Mouse (Mus musculus): Measurements from ENCODE around the gene Defa30. TPM values are rescaled to one million over a fixed set of nuclear protein-coding genes. Genes with fewer than 3 reads are reported as not detected.

The Defa30 gene
- not detected in 2 replicates for polyA plus RNA-seq (2012; rRNA removed)

GRCm38 (mm10) chr8:21134342-21134741 is at the start of gene Defa30:
Gene Defa30, plus strand, starts transcription at chr8:21134642.

GRCm38 (mm10) chr8:21095950-21096349 is 38.5 kb upstream of the Defa30 start, which contains the start of gene Gm14851:
Gene Gm14851, minus strand, starts transcription at chr8:21096050.

GRCm38 (mm10) chr8:21161977-21162376 is 27.5 kb downstream of the Defa30 start, which contains the start of gene Defa22:
Gene Defa22, plus strand, starts transcription at chr8:21162277.

Other genes with a start within 250 kb of the Defa30 start
- gene Defb33, start 242.0 kb upstream of the Defa30 start, polyA plus RNA-seq (2012; rRNA removed) = not detected in 2 replicates
- not detected in 2 replicates for gene Gm15056, start 232.0 kb upstream of the Defa30 start, polyA plus RNA-seq (2012; rRNA removed)
- gene Gm6040, start 212.6 kb upstream of the Defa30 start, polyA plus RNA-seq (2012; rRNA removed) = not detected in 2 replicates
- not detected in 2 replicates for gene AY761185, start 189.9 kb upstream of the Defa30 start, polyA plus RNA-seq (2012; rRNA removed)
- gene Defa21, start 109.1 kb upstream of the Defa30 start, polyA plus RNA-seq (2012; rRNA removed) = not detected in 2 replicates
- gene Defa23, start 79.6 kb upstream of the Defa30 start, polyA plus RNA-seq (2012; rRNA removed) = not detected in 2 replicates
- not detected in 2 replicates for gene Defa35, start 69.6 kb upstream of the Defa30 start, polyA plus RNA-seq (2012; rRNA removed)
- gene Defa25, start 50.2 kb upstream of the Defa30 start, polyA plus RNA-seq (2012; rRNA removed) = not detected in 2 replicates
- not detected in 2 replicates for gene Gm14851, start 38.6 kb upstream of the Defa30 start, polyA plus RNA-seq (2012; rRNA removed)
- gene Defa22, start 27.6 kb downstream of the Defa30 start, polyA plus RNA-seq (2012; rRNA removed) = not detected in 2 replicates
- gene Defa31, start 57.0 kb downstream of the Defa30 start, polyA plus RNA-seq (2012; rRNA removed) = not detected in 2 replicates
- gene Gm15293, start 66.9 kb downstream of the Defa30 start, polyA plus RNA-seq (2012; rRNA removed) = not detected in 2 replicates
- gene Gm15292, start 115.1 kb downstream of the Defa30 start, polyA plus RNA-seq (2012; rRNA removed) = not detected in 2 replicates
- gene Defa27, start 180.9 kb downstream of the Defa30 start, polyA plus RNA-seq (2012; rRNA removed) = not detected in 2 replicates
- not detected in 2 replicates for gene Defa29, start 192.4 kb downstream of the Defa30 start, polyA plus RNA-seq (2012; rRNA removed)
- not detected in 2 replicates for gene Defa2, start 243.9 kb downstream of the Defa30 start, polyA plus RNA-seq (2012; rRNA removed)